Mouse (Mus musculus): ENCODE results near the gene Tnr. TPM values are rescaled to one million over a fixed set of nuclear protein-coding genes. Genes with fewer than 3 reads are reported as not detected.

The Tnr gene
- polyA plus RNA-seq (2012; ENCODE audit: insufficient read depth, low replicate concordance), result not detected in 2 replicates

- H3K4me1 ChIP-seq, result no peaks in the 10 kb centered on the region
- TF ChIP-seq GATA1 (IDR thresholded peaks at IDR 0.05; ENCODE audit: borderline replicate concordance, low read length) (no peak), FLI1 (IDR thresholded peaks at IDR 0.05; ENCODE audit: low read length) (no peak)
- no peaks in the 10 kb centered on the region for H3K27me3 ChIP-seq (replicated peaks)
Observed at GRCm38 (mm10) chr1:159523578-159523977, at the start of gene Tnr. Gene Tnr (plus strand): TSS chr1:159523769.

GRCm38 (mm10) chr1:159489853-159490435, 33.6 kb upstream of the Tnr start:
- Histone ChIP-seq H3K4me1 (no peaks in the 10 kb centered on the region), H3K36me3 (replicated peaks; ENCODE audit: low read length) (no peaks in the 10 kb centered on the region), H3K27me3 (replicated peaks) (no peaks in the 10 kb centered on the region), H3K9me3 (no peaks in the 10 kb centered on the region), H3K4me3 (replicated peaks) (no peak overlapping the region)
- TF ChIP-seq FLI1 (IDR thresholded peaks at IDR 0.05; ENCODE audit: low read length) (no peak), GATA1 (IDR thresholded peaks at IDR 0.05; ENCODE audit: borderline replicate concordance, low read length) (no peak)

More at GRCm38 (mm10) chr1:159523578-159523977, at the start of gene Tnr:
- Histone ChIP-seq H3K4me3 (replicated peaks) (no peak within 1 kb of the TSS), H3K36me3 (replicated peaks; ENCODE audit: low read length) (no peaks in the 10 kb centered on the region), H3K9me3 (no peaks in the 10 kb centered on the region)

DNA sequence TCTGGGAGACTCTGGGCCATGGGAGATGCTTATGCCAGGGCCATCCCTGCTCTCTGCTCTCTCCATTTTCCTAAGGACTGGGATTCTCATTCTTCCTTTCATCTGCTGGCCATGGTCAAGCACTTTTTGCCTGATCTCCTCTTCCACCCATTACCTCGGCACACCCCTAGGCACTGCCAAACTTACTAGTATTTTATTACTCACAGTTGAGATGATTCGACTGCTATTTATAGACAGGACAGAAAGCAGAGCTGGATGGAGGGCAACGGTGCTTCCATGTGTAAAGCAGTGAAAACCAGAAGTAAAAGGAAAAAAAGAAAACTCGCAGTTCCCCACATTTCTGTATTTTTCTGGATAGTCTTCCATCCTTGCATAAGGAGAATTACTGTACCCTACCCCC, 31.0 kb upstream of the Tnr start:
- no peak overlapping the region for H3K4me3 ChIP-seq (replicated peaks)
- TF ChIP-seq FLI1 (IDR thresholded peaks at IDR 0.05; ENCODE audit: low read length) (no peak), GATA1 (IDR thresholded peaks at IDR 0.05; ENCODE audit: borderline replicate concordance, low read length) (no peak)
- H3K4me1 ChIP-seq, result no peaks in the 10 kb centered on the region
- H3K27me3 ChIP-seq (replicated peaks), result no peaks in the 10 kb centered on the region
- no peaks in the 10 kb centered on the region for H3K9me3 ChIP-seq
- H3K36me3 ChIP-seq (replicated peaks; ENCODE audit: low read length), result no peaks in the 10 kb centered on the region

GRCm38 (mm10) chr1:159493720-159494499, 29.7 kb upstream of the Tnr start:
- Histone ChIP-seq H3K36me3 (replicated peaks; ENCODE audit: low read length) (no peaks in the 10 kb centered on the region), H3K4me1 (no peaks in the 10 kb centered on the region), H3K4me3 (replicated peaks) (no peak overlapping the region), H3K9me3 (no peaks in the 10 kb centered on the region), H3K27me3 (replicated peaks) (no peaks in the 10 kb centered on the region)
- TF ChIP-seq FLI1 (IDR thresholded peaks at IDR 0.05; ENCODE audit: low read length) (no peak), GATA1 (IDR thresholded peaks at IDR 0.05; ENCODE audit: borderline replicate concordance, low read length) (no peak)

GRCm38 (mm10) chr1:159498236-159498635, 25.3 kb upstream of the Tnr start:
- Histone ChIP-seq H3K4me3 (replicated peaks) (no peak overlapping the region), H3K36me3 (replicated peaks; ENCODE audit: low read length) (no peaks in the 10 kb centered on the region), H3K9me3 (no peaks in the 10 kb centered on the region; the same call in 1 of the 2 replicates), H3K27me3 (replicated peaks) (no peaks in the 10 kb centered on the region), H3K4me1 (no peaks in the 10 kb centered on the region)
- no peak for TF ChIP-seq FLI1 (IDR thresholded peaks at IDR 0.05; ENCODE audit: low read length)
- no peak for TF ChIP-seq GATA1 (IDR thresholded peaks at IDR 0.05; ENCODE audit: borderline replicate concordance, low read length)

DNA sequence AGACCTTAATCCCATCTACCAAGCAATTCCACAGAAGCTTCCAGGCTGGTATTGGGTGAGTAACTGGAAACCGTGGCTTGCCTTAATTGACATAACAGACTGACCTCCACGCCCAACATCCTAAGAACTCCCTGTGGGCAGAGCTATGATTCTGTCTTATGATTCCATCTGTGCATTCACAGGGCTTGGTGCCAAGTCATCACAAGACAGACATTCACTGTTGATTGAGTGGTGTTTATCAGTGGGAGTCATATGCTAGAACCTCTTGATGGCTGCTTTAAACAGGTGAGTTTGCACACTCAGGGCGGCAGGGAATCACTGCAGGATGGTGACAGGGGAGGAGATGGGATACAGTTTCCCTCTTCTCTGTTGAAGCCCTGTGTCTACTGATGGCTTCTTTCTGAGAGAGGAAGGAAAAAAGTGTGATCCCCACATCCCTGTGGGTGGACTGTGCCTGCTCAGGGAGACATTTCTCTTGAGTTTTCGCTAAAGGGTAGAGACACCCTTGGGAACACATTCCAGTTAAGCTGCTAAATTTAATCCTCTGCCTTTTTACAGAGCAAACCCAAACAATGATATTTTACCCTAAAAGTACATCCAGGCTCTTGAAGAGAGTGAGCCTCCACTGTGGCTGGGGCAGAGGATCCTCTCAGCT, 23.6 kb upstream of the Tnr start:
- no peak for TF ChIP-seq FLI1 (IDR thresholded peaks at IDR 0.05; ENCODE audit: low read length)
- TF ChIP-seq GATA1 (IDR thresholded peaks at IDR 0.05; ENCODE audit: borderline replicate concordance, low read length), result no peak
- H3K36me3 ChIP-seq (replicated peaks; ENCODE audit: low read length), result no peaks in the 10 kb centered on the region
- no peaks in the 10 kb centered on the region for H3K27me3 ChIP-seq (replicated peaks)
- no peak overlapping the region for H3K4me3 ChIP-seq (replicated peaks)
- no peaks in the 10 kb centered on the region for H3K4me1 ChIP-seq
- no peaks in the 10 kb centered on the region; the same call in 1 of the 2 replicates for H3K9me3 ChIP-seq

GRCm38 (mm10) chr1:159501911-159502310, 21.7 kb upstream of the Tnr start:
- Histone ChIP-seq H3K27me3 (replicated peaks) (no peaks in the 10 kb centered on the region), H3K36me3 (replicated peaks; ENCODE audit: low read length) (no peaks in the 10 kb centered on the region), H3K9me3 (no peaks in the 10 kb centered on the region; the same call in 1 of the 2 replicates), H3K4me3 (replicated peaks) (no peak overlapping the region), H3K4me1 (no peaks in the 10 kb centered on the region)
- TF ChIP-seq FLI1 (IDR thresholded peaks at IDR 0.05; ENCODE audit: low read length) (no peak), GATA1 (IDR thresholded peaks at IDR 0.05; ENCODE audit: borderline replicate concordance, low read length) (no peak)

- H3K4me1 ChIP-seq, result no peaks in the 10 kb centered on the region
- H3K4me3 ChIP-seq (replicated peaks), result no peak overlapping the region
- H3K9me3 ChIP-seq, result 0 out of 2 replicates have a peak, but pooled peaks cover 3% of the 10 kb centered on the region
- H3K36me3 ChIP-seq (replicated peaks; ENCODE audit: low read length), result no peaks in the 10 kb centered on the region
- TF ChIP-seq GATA1 (IDR thresholded peaks at IDR 0.05; ENCODE audit: borderline replicate concordance, low read length) (no peak), FLI1 (IDR thresholded peaks at IDR 0.05; ENCODE audit: low read length) (no peak)
- no peaks in the 10 kb centered on the region for H3K27me3 ChIP-seq (replicated peaks)
Observed at GRCm38 (mm10) chr1:159510667-159511066, 12.9 kb upstream of the Tnr start.

DNA sequence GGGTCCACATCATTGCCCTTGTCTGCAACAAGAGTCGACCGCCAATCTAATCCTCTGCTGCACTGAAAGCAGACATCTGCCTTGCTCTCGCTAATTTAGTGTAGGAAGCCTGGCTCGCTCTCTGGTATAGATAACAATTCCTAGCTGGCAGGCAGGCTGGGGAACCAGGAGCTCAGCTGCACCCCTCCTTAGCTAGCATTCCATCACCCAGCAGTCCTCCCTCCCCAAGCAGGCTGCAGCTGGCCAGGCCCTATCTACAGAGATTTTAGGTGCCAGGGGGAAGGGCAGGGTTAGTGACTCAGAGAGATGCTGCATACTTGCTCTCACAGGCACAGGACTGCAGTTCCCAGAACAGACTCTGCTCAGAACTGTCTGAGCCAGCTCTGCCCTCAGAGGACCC, 5.9 kb upstream of the Tnr start:
- peaks cover 9% of the 10 kb centered on the region; the same call in 1 of the 2 replicates for H3K9me3 ChIP-seq
- H3K27me3 ChIP-seq (replicated peaks), result no peaks in the 10 kb centered on the region
- no peaks in the 10 kb centered on the region for H3K36me3 ChIP-seq (replicated peaks; ENCODE audit: low read length)
- no peaks in the 10 kb centered on the region for H3K4me1 ChIP-seq
- H3K4me3 ChIP-seq (replicated peaks), result no peak overlapping the region
- TF ChIP-seq FLI1 (IDR thresholded peaks at IDR 0.05; ENCODE audit: low read length) (no peak), GATA1 (IDR thresholded peaks at IDR 0.05; ENCODE audit: borderline replicate concordance, low read length) (no peak)

- H3K4me1 ChIP-seq, result no peaks in the 10 kb centered on the region
- no peak for TF ChIP-seq FLI1 (IDR thresholded peaks at IDR 0.05; ENCODE audit: low read length)
- TF ChIP-seq GATA1 (IDR thresholded peaks at IDR 0.05; ENCODE audit: borderline replicate concordance, low read length), result no peak
- H3K4me3 ChIP-seq (replicated peaks), result no peak overlapping the region
- H3K36me3 ChIP-seq (replicated peaks; ENCODE audit: low read length), result no peaks in the 10 kb centered on the region
- H3K27me3 ChIP-seq (replicated peaks), result no peaks in the 10 kb centered on the region
- H3K9me3 ChIP-seq, result peaks cover 9% of the 10 kb centered on the region; the same call in 1 of the 2 replicates
Observed at GRCm38 (mm10) chr1:159519206-159519605, 4.4 kb upstream of the Tnr start.
